Mouse (Mus musculus) neural tube, embryonic 15.5 days (tissue): ENCODE results near the gene Zfp281. TPM values are rescaled to one million over a fixed set of nuclear protein-coding genes. Genes with fewer than 3 reads are reported as not detected.

Source experiments
- ATAC-seq: fragments of 200-750 bp; cut with Nextera tagmentation; 2 replicates; pipeline ENCODE4 v1.8.0; 2017; ENCODE audit warnings: mild to moderate bottlenecking, moderate TSS enrichment, moderate library complexity; ENCODE audit not compliant: low FRiP score
- H3K27ac ChIP-seq: fragments of 300-500 bp; sonication (generic); replicated peaks from 2 replicates; pipeline ENCODE4 v1.5.1; 2015; ENCODE audit warnings: mild to moderate bottlenecking, inconsistent platforms
- H3K27me3 ChIP-seq: fragments of 300-500 bp; sonication (generic); replicated peaks from 2 replicates; pipeline ENCODE4 v1.6.1; 2015; ENCODE audit warnings: inconsistent platforms
- H3K36me3 ChIP-seq: fragments of 300-500 bp; sonication (generic); 2 replicates; pipeline ENCODE4 v1.6.1; 2015; ENCODE audit warnings: inconsistent platforms
- H3K4me1 ChIP-seq: fragments of 300-500 bp; sonication (generic); 2 replicates; pipeline ENCODE4 v1.6.1; 2015; ENCODE audit warnings: inconsistent platforms
- H3K4me2 ChIP-seq: fragments of 300-500 bp; sonication (generic); 2 replicates; pipeline ENCODE4 v1.6.1; 2015; ENCODE audit warnings: inconsistent platforms, mild to moderate bottlenecking, moderate library complexity
- H3K4me3 ChIP-seq: fragments of 300-500 bp; sonication (generic); replicated peaks from 2 replicates; pipeline ENCODE4 v1.5.1; 2015; ENCODE audit warnings: mild to moderate bottlenecking, inconsistent platforms
- H3K9ac ChIP-seq: fragments of 300-500 bp; sonication (generic); replicated peaks from 2 replicates; pipeline ENCODE4 v1.6.1; 2015; ENCODE audit warnings: mild to moderate bottlenecking, inconsistent platforms
- H3K9me3 ChIP-seq: fragments of 300-500 bp; sonication (generic); replicated peaks from 2 replicates; pipeline ENCODE4 v1.6.1; 2016; ENCODE audit warnings: inconsistent platforms
- WGBS: fragments of 180-500 bp; shearing (Covaris S2); methylation state at CpG from one replicate; pipeline ENCODE4 v1.1.7; 2015; ENCODE audit warnings: mixed read lengths; 5-methylcytosine and 5-hydroxymethylcytosine counted together
- polyA plus RNA-seq: library from polyadenylated mRNA; unstranded; fragments of >200 nt; fragmentation: Nextera tagmentation; extraction: Ambion mirVana; gene quantifications from 2 replicates; pipeline ENCODE4 v1.2.1, GENCODE M21; 2015

The Zfp281 gene
- polyA plus RNA-seq, 1 experiment from 2014 or later = 17.2 TPM

DNA sequence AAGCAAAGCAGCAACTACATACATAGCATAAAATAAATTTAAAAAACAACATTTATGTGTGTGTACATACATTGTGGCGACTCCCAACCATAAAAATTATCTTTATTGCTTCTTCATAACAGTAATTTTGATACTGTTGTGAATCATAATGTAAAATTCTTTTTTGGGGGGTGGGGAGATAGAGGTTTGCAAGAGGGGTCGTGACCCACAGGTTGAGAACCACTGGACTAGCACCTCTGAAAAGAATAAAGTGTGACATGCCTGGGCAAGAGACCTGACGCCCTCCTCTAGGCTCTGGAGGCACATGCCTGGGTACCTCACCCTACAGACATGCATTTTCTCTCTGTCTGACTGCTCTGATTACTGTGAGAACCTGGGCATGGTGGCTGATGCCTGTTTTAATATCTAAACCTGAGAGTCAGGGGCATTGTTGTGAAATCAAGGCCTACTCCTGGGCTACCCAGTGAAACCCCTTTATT is 53.2 kb downstream of the Zfp281 start:
- Histone ChIP-seq H3K27me3 (no peaks in the 10 kb centered on the region), H3K36me3 (no peaks in the 10 kb centered on the region), H3K27ac (no peak overlapping the region), H3K4me2 (no peak overlapping the region), H3K4me1 (peaks cover 9% of the 10 kb centered on the region), H3K9ac (no peak overlapping the region), H3K4me3 (no peak overlapping the region), H3K9me3 (no peaks in the 10 kb centered on the region)
- WGBS = 85% methylated on average over 3 of the region's 3 CpGs
- no peak for ATAC-seq

DNA sequence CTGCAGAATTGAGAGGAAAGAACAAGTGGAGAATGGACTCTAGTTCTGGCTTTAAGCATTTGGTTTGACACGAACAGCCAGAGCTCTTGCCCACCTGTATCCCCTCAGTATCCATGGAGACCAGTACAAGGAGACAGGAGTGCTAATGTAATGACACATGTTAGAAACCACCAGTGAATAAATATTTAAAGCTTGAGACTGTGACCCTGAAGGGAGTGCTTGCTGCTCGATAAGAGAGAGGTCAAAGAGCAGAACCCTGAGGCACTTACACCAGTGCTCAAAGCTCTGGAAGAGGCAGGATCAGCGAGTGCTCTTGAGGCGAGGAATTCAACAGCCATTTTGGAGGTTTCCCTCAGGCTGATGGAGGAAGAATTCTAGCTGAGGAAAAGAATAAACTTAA is 54.1 kb downstream of the Zfp281 start:
- Histone ChIP-seq H3K27me3 (no peaks in the 10 kb centered on the region), H3K9ac (no peak overlapping the region), H3K4me1 (peaks cover 9% of the 10 kb centered on the region), H3K36me3 (no peaks in the 10 kb centered on the region), H3K27ac (no peak overlapping the region), H3K4me2 (no peak overlapping the region), H3K4me3 (no peak overlapping the region), H3K9me3 (no peaks in the 10 kb centered on the region)
- ATAC-seq = no peak
- WGBS = 69% methylated on average over 4 of the region's 4 CpGs

Other genes with a start within 250 kb of the Zfp281 start
- gene Ddx59, start 209.6 kb upstream of the Zfp281 start, polyA plus RNA-seq = 15.6 and 15.8 TPM in 2 replicates
- 0.27 and 1.6 TPM in 2 replicates for gene Kif14, start 158.6 kb upstream of the Zfp281 start, polyA plus RNA-seq